Mouse (Mus musculus) testis, adult 2 months (tissue): ENCODE measurements around the gene Pde8b.

ENCODE experiments used
- CTCF ChIP-seq: fragments of 200-500 bp; IDR thresholded peaks from 2 replicates; pipeline ENCODE4 v1.5.1; 2012; ENCODE audit warnings: low read depth, mild to moderate bottlenecking, inconsistent platforms, low read length, moderate library complexity; ENCODE audit not compliant: control insufficient read depth, insufficient read depth, insufficient replicate concordance
- POLR2A ChIP-seq: fragments of 200-500 bp; IDR thresholded peaks from 2 replicates; pipeline ENCODE4 v1.6.1; 2012; ENCODE audit warnings: low read depth, mild to moderate bottlenecking, inconsistent platforms, low read length, moderate library complexity; ENCODE audit not compliant: control insufficient read depth

- TF ChIP-seq CTCF, result no peak
- no peak for TF ChIP-seq POLR2A
Measured at GRCm38 (mm10) chr13:95243026-95243425, 7.1 kb downstream of the Pde8b start.
